Mouse (Mus musculus): ENCODE measurements around the gene Ints3.

The Ints3 gene

GRCm38 (mm10) chr3:90443977-90444376 lies 10.6 kb upstream of the Ints3 start:
- DNase-seq = no peak

- DNase-seq = no peak
Observed at GRCm38 (mm10) chr3:90440756-90441155, 7.3 kb upstream of the Ints3 start.

- no peak for DNase-seq
Observed at GRCm38 (mm10) chr3:90437131-90437530, 3.7 kb upstream of the Ints3 start.

GRCm38 (mm10) chr3:90434073-90434730 lies 780 bp upstream of the Ints3 start:
- no peak for DNase-seq

- DNase-seq = peak; percentile 59
Observed at GRCm38 (mm10) chr3:90432811-90433219, 607 bp downstream of the Ints3 start.

GRCm38 (mm10) chr3:90432348-90432747 lies 1.1 kb downstream of the Ints3 start:
- no peak for DNase-seq

GRCm38 (mm10) chr3:90429576-90429975 lies 3.8 kb downstream of the Ints3 start:
- no peak for DNase-seq

- no peak for DNase-seq
Observed at GRCm38 (mm10) chr3:90428186-90428585, 5.2 kb downstream of the Ints3 start.

- no peak for DNase-seq
Observed at GRCm38 (mm10) chr3:90427574-90427973, 5.8 kb downstream of the Ints3 start.

GRCm38 (mm10) chr3:90425499-90425898 lies 7.9 kb downstream of the Ints3 start:
- no peak for DNase-seq

- DNase-seq = no peak
Observed at GRCm38 (mm10) chr3:90423549-90423948, 9.9 kb downstream of the Ints3 start.

GRCm38 (mm10) chr3:90420696-90421095 lies 12.7 kb downstream of the Ints3 start:
- DNase-seq = no peak

- no peak for DNase-seq
Observed at GRCm38 (mm10) chr3:90413011-90413396, 20.4 kb downstream of the Ints3 start.

- peak; percentile 65 for DNase-seq
Observed at GRCm38 (mm10) chr3:90412312-90413010, 21.0 kb downstream of the Ints3 start.

GRCm38 (mm10) chr3:90408721-90409120 lies 24.7 kb downstream of the Ints3 start:
- no peak for DNase-seq

GRCm38 (mm10) chr3:90406414-90406813 lies 27.0 kb downstream of the Ints3 start:
- DNase-seq = no peak

GRCm38 (mm10) chr3:90404609-90405008 lies 28.8 kb downstream of the Ints3 start:
- no peak for DNase-seq

- DNase-seq = no peak
Observed at GRCm38 (mm10) chr3:90404121-90404520, 29.3 kb downstream of the Ints3 start.

GRCm38 (mm10) chr3:90400993-90401392 lies 32.4 kb downstream of the Ints3 start:
- no peak for DNase-seq

- DNase-seq = no peak
Observed at GRCm38 (mm10) chr3:90395629-90396028, 37.8 kb downstream of the Ints3 start.

- DNase-seq = no peak
Observed at GRCm38 (mm10) chr3:90392661-90393060, 40.8 kb downstream of the Ints3 start.

- DNase-seq = no peak
Observed at GRCm38 (mm10) chr3:90391941-90392340, 41.5 kb downstream of the Ints3 start.

- no peak for DNase-seq
Observed at GRCm38 (mm10) chr3:90391004-90391403, 42.4 kb downstream of the Ints3 start.
